Mouse (Mus musculus): ENCODE data around the gene Slc2a3.

Slc2a3 gene

DNA sequence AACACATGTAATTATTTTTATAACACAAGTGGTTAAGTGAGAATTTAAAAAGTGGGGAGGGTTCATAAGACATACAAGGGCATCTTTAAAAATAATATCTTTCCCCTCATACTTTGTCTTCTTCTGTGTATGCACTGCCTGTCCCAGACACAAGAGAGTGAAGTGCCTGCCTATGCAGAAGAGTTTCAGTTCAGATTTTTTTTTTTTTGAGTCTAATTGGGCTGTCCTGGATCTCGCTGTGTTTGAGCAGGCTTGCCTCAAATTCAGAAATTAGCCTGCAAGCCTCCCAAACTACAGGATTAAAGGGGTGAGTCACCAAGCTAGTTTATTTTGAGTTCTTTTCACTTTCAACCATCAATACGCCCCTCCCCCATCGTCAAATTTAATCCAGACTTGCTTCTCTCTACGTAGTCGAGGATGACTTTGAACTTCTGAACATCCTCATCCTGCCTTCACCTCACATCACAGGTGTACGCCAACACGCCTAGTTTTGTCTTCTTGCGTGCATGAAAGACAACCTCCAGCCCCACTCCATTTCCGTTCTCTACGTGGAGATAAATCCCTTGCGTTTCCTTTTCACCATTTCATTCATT lies 8.7 kb upstream of the Slc2a3 start:
- DNase-seq (ENCODE audit: low read depth, low spot score): no peak

DNA sequence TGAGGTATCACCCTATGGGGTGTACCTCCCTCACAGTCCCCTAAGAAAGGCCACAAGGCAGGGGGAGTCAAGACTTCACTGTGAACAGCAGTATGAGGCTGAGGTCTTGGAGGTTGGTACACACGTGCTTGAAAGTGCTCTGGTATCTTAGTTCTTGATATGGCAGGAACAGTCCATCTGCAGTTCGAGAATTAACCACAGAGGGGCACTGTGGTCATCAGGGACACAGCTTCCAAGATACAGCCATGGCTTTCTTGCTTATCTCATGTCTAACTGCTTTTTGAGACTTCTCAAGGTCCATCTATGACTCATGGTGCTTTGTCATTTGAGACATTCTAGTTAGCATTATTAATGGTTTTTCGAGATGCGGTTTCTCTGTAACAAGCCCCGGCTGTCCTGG lies 3.0 kb upstream of the Slc2a3 start:
- peak; percentile 89 for DNase-seq (ENCODE audit: low read depth, low spot score)

DNA sequence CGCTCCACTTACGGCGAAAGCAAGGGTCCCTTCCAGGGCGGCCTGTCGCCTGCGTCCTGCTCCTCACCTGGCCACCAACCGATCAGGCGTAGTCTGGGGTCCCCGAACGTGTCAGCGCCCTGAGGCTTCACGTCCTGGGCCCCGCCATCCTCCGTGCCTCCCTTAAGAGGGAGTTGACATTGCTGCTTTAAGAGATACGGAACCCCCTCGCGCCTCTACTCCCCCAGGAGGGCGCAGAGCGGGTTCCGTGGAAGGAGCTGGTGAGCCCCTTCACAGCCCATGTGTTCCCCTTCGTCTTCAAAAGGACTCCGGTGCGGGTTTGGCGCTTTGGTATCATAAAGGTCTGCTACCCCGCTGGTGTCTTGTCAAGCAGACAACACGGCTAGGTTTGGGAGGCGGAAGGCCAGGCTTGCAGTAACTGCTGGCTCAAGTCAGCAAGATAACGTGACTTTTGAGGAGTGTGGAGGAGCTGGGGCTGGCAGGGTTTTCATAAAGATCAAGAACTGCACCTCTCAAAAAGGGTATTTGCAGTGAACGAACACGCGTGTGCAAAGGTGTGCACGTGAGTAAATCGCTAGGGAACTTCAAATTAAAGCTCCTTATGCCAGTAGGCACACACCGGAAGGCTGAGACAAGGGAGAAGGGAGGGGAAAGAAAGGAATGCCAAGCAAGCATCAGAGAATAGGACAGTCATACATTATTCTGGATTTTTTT lies 518 bp upstream of the Slc2a3 start:
- DNase-seq (ENCODE audit: low read depth, low spot score): peak; percentile 56

DNA sequence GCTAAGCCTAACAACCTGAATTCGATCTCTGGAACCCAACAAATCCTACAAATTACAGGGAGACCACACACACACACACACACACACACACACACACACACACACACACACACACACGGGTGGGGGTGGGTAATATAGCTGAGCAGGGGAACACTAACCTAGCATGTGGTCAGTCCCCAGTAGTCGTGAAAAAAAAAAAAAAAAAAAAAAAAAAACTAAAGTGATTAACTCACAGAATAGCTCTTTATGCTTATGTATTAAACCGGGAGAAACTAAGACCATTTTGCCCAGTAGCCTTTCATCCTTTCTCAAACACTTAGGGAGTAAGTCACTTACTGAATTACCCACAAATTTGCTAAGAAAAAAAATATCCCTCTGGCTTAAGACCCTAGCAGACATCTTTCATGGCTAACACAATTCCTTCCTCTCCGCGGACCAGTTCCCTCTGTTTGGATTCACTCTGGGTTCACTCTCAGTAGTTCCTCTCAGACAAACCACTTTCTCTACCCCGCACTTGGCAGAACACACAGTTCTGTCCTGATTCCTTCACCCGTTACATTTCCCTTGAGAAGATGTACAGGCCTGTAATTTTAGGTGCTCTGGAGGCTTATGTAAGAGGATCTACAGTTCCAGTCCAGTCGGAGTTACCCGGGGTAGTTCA lies 670 bp downstream of the Slc2a3 start:
- no peak for DNase-seq (ENCODE audit: low read depth, low spot score)

GRCm38 (mm10) chr6:122795254-122795935 lies 6.0 kb downstream of the Slc2a3 start:
- DNase-seq (ENCODE audit: low read depth, low spot score): no peak

GRCm38 (mm10) chr6:122786275-122786674 lies 15.2 kb downstream of the Slc2a3 start:
- DNase-seq (ENCODE audit: low read depth, low spot score): peak; percentile 86

GRCm38 (mm10) chr6:122784866-122785265 lies 16.6 kb downstream of the Slc2a3 start:
- DNase-seq (ENCODE audit: low read depth, low spot score): peak; percentile 85

GRCm38 (mm10) chr6:122782164-122782563 lies 19.3 kb downstream of the Slc2a3 start:
- no peak for DNase-seq (ENCODE audit: low read depth, low spot score)

GRCm38 (mm10) chr6:122781167-122781566 lies 20.3 kb downstream of the Slc2a3 start:
- no peak for DNase-seq (ENCODE audit: low read depth, low spot score)

DNA sequence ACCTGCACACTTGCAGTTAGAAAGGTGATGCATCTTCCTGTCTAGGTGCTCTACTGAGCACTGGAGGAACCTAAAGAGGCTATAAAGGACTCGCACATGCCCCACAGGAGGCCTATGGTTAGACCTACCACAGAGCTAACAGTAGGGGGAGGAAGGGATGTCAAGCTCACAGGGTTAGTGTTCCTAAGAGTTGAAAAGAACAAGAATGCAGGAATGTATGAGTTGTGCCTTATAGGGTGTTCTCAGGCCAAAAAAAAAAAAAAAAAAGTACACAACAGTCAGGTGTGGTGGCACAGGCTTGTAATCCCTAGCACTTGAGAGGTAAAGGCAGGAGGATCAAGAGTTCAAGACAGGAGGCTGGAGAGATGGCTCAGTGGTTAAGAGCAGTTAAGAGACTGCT lies 21.5 kb downstream of the Slc2a3 start:
- DNase-seq (ENCODE audit: low read depth, low spot score): peak; percentile 82

GRCm38 (mm10) chr6:122776040-122776439 lies 25.4 kb downstream of the Slc2a3 start:
- DNase-seq (ENCODE audit: low read depth, low spot score): peak; percentile 44

DNA sequence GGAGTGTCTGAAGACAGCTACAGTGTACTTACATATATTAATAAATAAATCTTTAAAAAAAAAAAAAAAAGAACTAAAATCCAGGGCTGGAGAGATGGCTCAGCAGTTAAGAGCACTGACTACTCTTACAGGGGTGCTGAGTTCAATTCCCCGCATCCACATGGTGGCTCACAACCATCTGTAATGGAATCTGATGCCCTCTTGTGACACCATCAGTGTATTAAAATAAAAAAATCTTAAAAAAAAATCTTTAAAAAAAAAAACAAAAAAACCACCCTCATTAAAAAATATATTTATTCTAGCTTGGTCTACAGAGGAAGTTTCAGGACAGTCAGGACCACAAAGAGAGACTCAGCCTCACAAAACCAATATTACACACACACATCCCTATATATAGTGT lies 27.1 kb downstream of the Slc2a3 start:
- no peak for DNase-seq (ENCODE audit: low read depth, low spot score)

- DNase-seq (ENCODE audit: low read depth, low spot score): peak; percentile 61
These were observed 28.7 kb downstream of the Slc2a3 start for GRCm38 (mm10) chr6:122772701-122773100.

DNA sequence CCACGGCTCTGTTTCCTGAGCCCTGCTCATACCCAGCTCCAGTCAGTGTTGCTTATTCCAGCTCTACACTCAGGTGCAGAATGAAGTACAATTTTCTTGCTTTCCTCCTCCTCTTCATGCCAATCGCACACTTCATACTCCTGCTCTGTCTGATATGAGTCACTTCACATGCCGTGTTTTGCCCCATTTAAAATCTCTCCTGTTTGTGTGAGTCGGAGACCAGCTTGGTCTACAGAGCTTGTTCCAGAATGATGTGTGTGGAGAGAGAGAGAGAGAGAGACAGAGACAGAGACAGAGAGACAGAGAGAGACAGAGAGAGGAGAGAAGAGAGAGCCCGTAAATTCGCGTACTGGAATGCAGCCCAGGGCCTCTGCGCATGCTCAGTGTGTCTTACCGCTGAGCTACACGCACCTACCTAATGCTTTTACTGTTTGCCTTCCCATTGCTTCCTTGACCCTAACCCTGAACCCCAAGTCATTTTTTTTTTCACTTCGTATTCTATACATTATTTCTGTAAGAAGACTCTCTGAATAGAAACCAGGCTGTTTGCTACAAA lies 30.6 kb downstream of the Slc2a3 start:
- DNase-seq (ENCODE audit: low read depth, low spot score): peak; percentile 90

- peak; percentile 93 for DNase-seq (ENCODE audit: low read depth, low spot score)
These were observed 31.4 kb downstream of the Slc2a3 start for GRCm38 (mm10) chr6:122769771-122770759.

DNA sequence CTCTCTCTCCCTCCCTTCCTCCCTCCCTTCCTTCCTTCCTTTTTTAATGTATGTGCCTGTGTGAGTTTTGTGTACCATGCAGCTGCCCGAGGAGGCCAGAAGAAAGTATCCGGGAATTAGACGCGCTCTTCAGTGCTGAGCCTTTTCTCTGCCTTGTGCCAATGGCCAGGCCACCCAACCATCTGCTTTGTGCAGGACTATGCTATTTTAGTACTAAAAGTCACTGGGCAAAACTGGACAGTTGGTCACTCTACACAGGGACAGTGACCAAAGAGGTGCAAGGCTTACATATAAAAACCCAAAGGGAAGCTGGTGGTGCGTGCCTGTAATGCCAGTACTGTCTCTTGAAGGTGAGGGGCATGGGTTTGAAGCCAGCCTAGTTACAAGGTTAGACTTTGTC lies 33.2 kb downstream of the Slc2a3 start:
- no peak for DNase-seq (ENCODE audit: low read depth, low spot score)

DNA sequence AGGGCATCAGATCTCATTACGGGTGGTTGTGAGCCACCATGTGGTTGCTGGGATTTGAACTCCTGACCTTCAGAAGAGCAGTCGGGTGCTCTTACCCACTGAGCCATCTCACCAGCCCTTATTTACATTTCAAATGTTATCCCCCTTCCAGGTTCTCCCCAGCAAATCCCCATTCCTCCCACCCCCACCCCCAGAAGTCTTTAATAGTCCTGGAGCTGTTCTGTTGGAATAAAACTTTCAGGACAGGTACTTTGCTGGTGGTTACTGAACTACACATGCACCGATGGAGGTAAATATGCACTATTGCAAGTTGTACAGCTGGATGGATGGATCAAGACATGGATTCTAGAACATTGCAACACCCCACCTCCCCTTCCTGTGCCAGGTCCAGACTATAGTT lies 34.4 kb downstream of the Slc2a3 start:
- peak; percentile 71 for DNase-seq (ENCODE audit: low read depth, low spot score)

- peak; percentile 96 for DNase-seq (ENCODE audit: low read depth, low spot score)
These were observed 35.1 kb downstream of the Slc2a3 start for GRCm38 (mm10) chr6:122766145-122766968.

DNA sequence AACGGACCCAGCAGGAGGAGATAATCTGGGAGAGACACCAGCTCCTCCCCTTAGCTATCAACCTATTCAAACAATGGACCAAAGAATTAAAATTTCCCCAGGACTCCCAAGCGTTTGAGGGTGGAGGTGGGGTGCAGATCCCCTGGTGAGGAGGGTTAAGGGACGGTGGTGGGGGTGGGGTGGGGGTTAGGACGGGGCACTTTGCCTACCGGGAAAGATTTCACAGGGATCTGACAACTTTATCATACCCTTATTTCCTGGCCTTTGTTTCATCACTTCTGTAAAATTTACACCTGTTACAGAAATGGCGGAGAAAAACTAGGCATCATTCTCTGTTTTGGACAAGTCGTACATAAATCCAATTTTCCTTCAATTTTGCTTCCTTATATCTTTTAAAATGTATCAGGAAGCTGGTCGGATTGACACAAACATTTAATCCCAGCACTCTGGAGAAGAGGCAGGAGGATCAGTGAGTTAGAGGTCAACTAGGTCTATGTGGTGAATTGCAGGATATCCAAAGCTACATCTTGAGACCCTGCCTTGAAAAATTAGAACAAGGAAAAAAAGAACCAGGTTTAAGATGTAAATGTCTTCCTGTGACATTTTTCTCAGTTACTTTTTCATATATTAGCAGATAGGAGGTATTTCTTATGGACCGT lies 36.0 kb downstream of the Slc2a3 start:
- DNase-seq (ENCODE audit: low read depth, low spot score): peak; percentile 97

Data from ES-CJ7 (cell line).